Mouse (Mus musculus): Measurements from ENCODE around the gene Dpp4. TPM values are rescaled to one million over a fixed set of nuclear protein-coding genes. Genes with fewer than 3 reads are reported as not detected.

The Dpp4 gene
- polyA plus RNA-seq, 1 experiment, result not detected

DNA sequence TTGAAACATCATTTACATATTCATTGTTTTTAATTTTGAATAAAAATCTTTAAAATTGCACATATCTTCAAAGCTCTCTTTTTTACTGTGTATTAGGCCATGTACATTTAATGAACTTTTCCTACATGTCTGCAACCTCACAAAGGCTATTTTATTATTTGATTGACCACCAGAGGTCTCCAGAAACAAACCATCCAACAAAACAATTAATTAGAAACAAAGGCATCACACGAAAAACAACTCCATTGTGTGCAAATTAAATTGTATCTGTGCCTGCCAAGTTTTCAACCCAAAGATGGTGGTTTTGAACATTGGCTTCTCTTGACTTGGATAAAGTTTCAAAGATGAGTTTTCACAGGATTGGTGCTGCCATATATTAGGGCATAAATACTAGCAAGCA lies 65.3 kb downstream of the Dpp4 start:
- no peaks in the 10 kb centered on the region for H3K79me3 ChIP-seq (ENCODE audit: low read depth)
- H3K79me2 ChIP-seq (ENCODE audit: control insufficient read depth, insufficient read depth), result no peaks in the 10 kb centered on the region
- H3K4me3 ChIP-seq (ENCODE audit: insufficient read depth, poor library complexity, severe bottlenecking), result no peak overlapping the region
- TF ChIP-seq CEBPB (IDR thresholded peaks at IDR 0.05; ENCODE audit: low read depth), result no peak
- no peak for TF ChIP-seq MYOD1 (IDR thresholded peaks at IDR 0.05; ENCODE audit: control insufficient read depth, insufficient read length, low read depth)
- no peak for TF ChIP-seq MYOG (IDR thresholded peaks at IDR 0.05; ENCODE audit: control insufficient read depth, extremely low read depth, insufficient read length)
- no peak for TF ChIP-seq FOSL1 (IDR thresholded peaks at IDR 0.05; ENCODE audit: insufficient read depth, low read length, poor library complexity, severe bottlenecking)
- no peak for TF ChIP-seq USF1 (IDR thresholded peaks at IDR 0.05; ENCODE audit: low read depth)
- TF ChIP-seq CTCF (IDR thresholded peaks at IDR 0.05; ENCODE audit: control insufficient read depth, insufficient read depth, insufficient read length), result no peak
- TF ChIP-seq MAX (IDR thresholded peaks at IDR 0.05), result no peak
- no peak overlapping the region for H3ac ChIP-seq (ENCODE audit: control insufficient read depth, insufficient read length, low read depth)
- H3K27me3 ChIP-seq (ENCODE audit: control insufficient read depth, insufficient read depth, insufficient read length), result no peaks in the 10 kb centered on the region
- no peaks in the 10 kb centered on the region for H3K36me3 ChIP-seq (ENCODE audit: control insufficient read depth, insufficient read depth)

GRCm38 (mm10) chr2:62344367-62344766 lies 67.7 kb downstream of the Dpp4 start:
- no peak for TF ChIP-seq CTCF (IDR thresholded peaks at IDR 0.05; ENCODE audit: control insufficient read depth, insufficient read depth, insufficient read length)
- TF ChIP-seq MYOG (IDR thresholded peaks at IDR 0.05; ENCODE audit: control insufficient read depth, extremely low read depth, insufficient read length), result no peak
- TF ChIP-seq FOSL1 (IDR thresholded peaks at IDR 0.05; ENCODE audit: insufficient read depth, low read length, poor library complexity, severe bottlenecking), result no peak
- no peak for TF ChIP-seq MAX (IDR thresholded peaks at IDR 0.05)
- no peak for TF ChIP-seq MYOD1 (IDR thresholded peaks at IDR 0.05; ENCODE audit: control insufficient read depth, insufficient read length, low read depth)
- TF ChIP-seq USF1 (IDR thresholded peaks at IDR 0.05; ENCODE audit: low read depth), result no peak
- TF ChIP-seq CEBPB (IDR thresholded peaks at IDR 0.05; ENCODE audit: low read depth), result no peak
- Histone ChIP-seq H3K79me3 (ENCODE audit: low read depth) (no peaks in the 10 kb centered on the region), H3K27me3 (ENCODE audit: control insufficient read depth, insufficient read depth, insufficient read length) (no peaks in the 10 kb centered on the region), H3K36me3 (ENCODE audit: control insufficient read depth, insufficient read depth) (no peaks in the 10 kb centered on the region), H3K79me2 (ENCODE audit: control insufficient read depth, insufficient read depth) (no peaks in the 10 kb centered on the region), H3K4me3 (ENCODE audit: insufficient read depth, poor library complexity, severe bottlenecking) (no peak overlapping the region), H3ac (ENCODE audit: control insufficient read depth, insufficient read length, low read depth) (no peak overlapping the region)

DNA sequence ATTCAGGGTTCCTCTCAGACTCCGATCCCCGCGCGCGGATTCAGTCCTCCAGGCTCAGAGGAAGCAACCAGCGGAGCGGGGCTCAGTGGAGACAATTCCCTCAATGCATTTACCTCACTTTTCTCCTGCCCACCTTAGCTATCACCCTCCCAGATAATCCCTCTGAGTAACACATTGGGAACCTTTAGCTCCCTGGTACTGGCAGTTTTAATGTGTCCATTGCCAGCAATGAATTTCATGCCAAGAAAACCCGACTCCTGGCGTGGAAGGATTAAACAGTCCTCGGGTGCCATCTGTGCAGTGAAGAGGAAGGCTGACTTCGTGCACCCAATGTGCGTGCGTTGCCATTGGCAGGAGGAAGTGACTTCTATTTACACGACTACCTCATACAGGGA lies 70.3 kb downstream of the Dpp4 start:
- Histone ChIP-seq H3K79me3 (ENCODE audit: low read depth) (no peaks in the 10 kb centered on the region), H3K4me3 (ENCODE audit: insufficient read depth, poor library complexity, severe bottlenecking) (no peak overlapping the region), H3K36me3 (ENCODE audit: control insufficient read depth, insufficient read depth) (no peaks in the 10 kb centered on the region), H3K27me3 (ENCODE audit: control insufficient read depth, insufficient read depth, insufficient read length) (no peaks in the 10 kb centered on the region), H3K79me2 (ENCODE audit: control insufficient read depth, insufficient read depth) (no peaks in the 10 kb centered on the region), H3ac (ENCODE audit: control insufficient read depth, insufficient read length, low read depth) (no peak overlapping the region)
- TF ChIP-seq CEBPB (IDR thresholded peaks at IDR 0.05; ENCODE audit: low read depth) (no peak), USF1 (IDR thresholded peaks at IDR 0.05; ENCODE audit: low read depth) (no peak), MYOD1 (IDR thresholded peaks at IDR 0.05; ENCODE audit: control insufficient read depth, insufficient read length, low read depth) (no peak), FOSL1 (IDR thresholded peaks at IDR 0.05; ENCODE audit: insufficient read depth, low read length, poor library complexity, severe bottlenecking) (no peak), CTCF (IDR thresholded peaks at IDR 0.05; ENCODE audit: control insufficient read depth, insufficient read depth, insufficient read length) (no peak), MYOG (IDR thresholded peaks at IDR 0.05; ENCODE audit: control insufficient read depth, extremely low read depth, insufficient read length) (no peak), MAX (IDR thresholded peaks at IDR 0.05) (no peak)

DNA sequence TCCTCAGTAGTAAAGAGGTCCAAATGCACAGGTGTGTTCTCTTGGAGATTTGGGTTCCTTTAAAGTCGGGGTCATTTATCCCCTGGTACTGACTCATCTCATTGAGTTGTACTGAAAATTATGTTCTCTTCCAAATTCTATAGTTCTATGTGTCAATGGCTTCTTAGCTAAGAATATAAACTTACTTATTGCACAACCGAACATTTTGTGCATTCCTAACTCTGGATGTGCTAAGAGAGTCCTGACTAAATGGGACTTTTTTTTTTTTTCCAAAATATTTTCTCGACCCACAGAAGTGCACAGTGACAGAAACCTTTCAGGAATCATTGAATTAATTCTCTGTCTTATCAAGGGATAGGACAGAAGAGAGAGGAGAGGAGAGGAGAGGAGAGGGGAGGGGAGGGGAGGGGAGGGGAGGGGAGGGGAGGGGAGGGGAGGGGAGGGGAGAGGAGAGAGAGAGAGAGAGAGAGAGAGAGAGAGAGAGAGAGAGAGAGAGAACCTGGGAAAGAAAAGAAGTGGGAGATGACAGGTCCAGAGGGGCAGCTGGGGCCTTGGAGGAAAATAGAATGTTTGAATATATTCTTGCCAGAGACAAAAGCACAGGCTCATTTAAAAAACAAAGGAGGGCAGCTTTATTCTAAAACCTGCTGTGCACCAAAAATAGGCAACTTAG lies 70.8 kb downstream of the Dpp4 start:
- H3K79me2 ChIP-seq (ENCODE audit: control insufficient read depth, insufficient read depth), result no peaks in the 10 kb centered on the region
- no peaks in the 10 kb centered on the region for H3K36me3 ChIP-seq (ENCODE audit: control insufficient read depth, insufficient read depth)
- TF ChIP-seq FOSL1 (IDR thresholded peaks at IDR 0.05; ENCODE audit: insufficient read depth, low read length, poor library complexity, severe bottlenecking) (no peak), MAX (IDR thresholded peaks at IDR 0.05) (no peak), CTCF (IDR thresholded peaks at IDR 0.05; ENCODE audit: control insufficient read depth, insufficient read depth, insufficient read length) (no peak), MYOG (IDR thresholded peaks at IDR 0.05; ENCODE audit: control insufficient read depth, extremely low read depth, insufficient read length) (no peak), USF1 (IDR thresholded peaks at IDR 0.05; ENCODE audit: low read depth) (no peak), MYOD1 (IDR thresholded peaks at IDR 0.05; ENCODE audit: control insufficient read depth, insufficient read length, low read depth) (no peak), CEBPB (IDR thresholded peaks at IDR 0.05; ENCODE audit: low read depth) (no peak)
- no peaks in the 10 kb centered on the region for H3K79me3 ChIP-seq (ENCODE audit: low read depth)
- H3K4me3 ChIP-seq (ENCODE audit: insufficient read depth, poor library complexity, severe bottlenecking), result no peak overlapping the region
- H3ac ChIP-seq (ENCODE audit: control insufficient read depth, insufficient read length, low read depth), result no peak overlapping the region
- no peaks in the 10 kb centered on the region for H3K27me3 ChIP-seq (ENCODE audit: control insufficient read depth, insufficient read depth, insufficient read length)

DNA sequence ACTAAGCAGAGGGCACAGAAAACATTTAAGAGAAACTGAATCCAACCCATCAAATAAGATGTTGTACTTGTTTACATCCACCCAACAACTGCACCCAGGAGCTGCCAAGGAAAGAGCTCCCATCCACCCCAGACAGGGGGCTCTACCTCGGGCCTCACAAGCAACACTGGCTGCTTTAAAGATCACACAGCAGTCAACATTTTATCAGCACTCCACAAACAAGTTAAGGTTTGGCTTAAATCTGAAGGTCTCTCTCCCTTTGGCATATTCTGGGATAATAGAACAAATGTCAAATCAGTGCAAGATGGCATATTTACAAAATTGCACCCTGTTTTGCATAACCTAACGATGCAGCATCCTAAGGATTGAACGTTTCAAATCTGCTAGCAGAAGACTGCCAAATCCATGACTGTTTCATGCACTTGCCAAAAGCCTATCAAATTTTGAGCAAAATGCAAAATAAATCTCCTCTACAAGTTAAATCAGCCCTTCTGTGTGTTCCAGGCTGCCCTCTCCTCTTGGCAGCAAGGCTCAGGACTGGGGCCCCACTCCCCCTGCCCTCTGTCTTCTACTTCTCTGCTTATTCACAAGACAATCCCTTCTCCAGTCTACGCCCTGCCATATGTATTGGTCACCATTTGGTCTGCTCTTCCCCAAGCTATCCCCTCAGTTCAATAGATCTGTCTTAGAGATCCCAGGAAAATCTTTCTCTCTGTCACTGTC lies 72.6 kb downstream of the Dpp4 start:
- Histone ChIP-seq H3K27me3 (ENCODE audit: control insufficient read depth, insufficient read depth, insufficient read length) (no peaks in the 10 kb centered on the region), H3ac (ENCODE audit: control insufficient read depth, insufficient read length, low read depth) (no peak overlapping the region), H3K4me3 (ENCODE audit: insufficient read depth, poor library complexity, severe bottlenecking) (no peak overlapping the region), H3K79me3 (ENCODE audit: low read depth) (no peaks in the 10 kb centered on the region), H3K36me3 (ENCODE audit: control insufficient read depth, insufficient read depth) (no peaks in the 10 kb centered on the region), H3K79me2 (ENCODE audit: control insufficient read depth, insufficient read depth) (no peaks in the 10 kb centered on the region)
- no peak for TF ChIP-seq MAX (IDR thresholded peaks at IDR 0.05)
- TF ChIP-seq CEBPB (IDR thresholded peaks at IDR 0.05; ENCODE audit: low read depth), result no peak
- TF ChIP-seq MYOG (IDR thresholded peaks at IDR 0.05; ENCODE audit: control insufficient read depth, extremely low read depth, insufficient read length), result no peak
- no peak for TF ChIP-seq USF1 (IDR thresholded peaks at IDR 0.05; ENCODE audit: low read depth)
- no peak for TF ChIP-seq FOSL1 (IDR thresholded peaks at IDR 0.05; ENCODE audit: insufficient read depth, low read length, poor library complexity, severe bottlenecking)
- no peak for TF ChIP-seq CTCF (IDR thresholded peaks at IDR 0.05; ENCODE audit: control insufficient read depth, insufficient read depth, insufficient read length)
- no peak for TF ChIP-seq MYOD1 (IDR thresholded peaks at IDR 0.05; ENCODE audit: control insufficient read depth, insufficient read length, low read depth)
